Mouse (Mus musculus): Measurements from ENCODE around the gene Dbn1. TPM values are rescaled to one million over a fixed set of nuclear protein-coding genes. Genes with fewer than 3 reads are reported as not detected.

The Dbn1 gene
- polyA plus RNA-seq (2016; fragmentation: Nextera tagmentation; extraction: Ambion mirVana), result 591 and 654 TPM in 2 replicates

DNA sequence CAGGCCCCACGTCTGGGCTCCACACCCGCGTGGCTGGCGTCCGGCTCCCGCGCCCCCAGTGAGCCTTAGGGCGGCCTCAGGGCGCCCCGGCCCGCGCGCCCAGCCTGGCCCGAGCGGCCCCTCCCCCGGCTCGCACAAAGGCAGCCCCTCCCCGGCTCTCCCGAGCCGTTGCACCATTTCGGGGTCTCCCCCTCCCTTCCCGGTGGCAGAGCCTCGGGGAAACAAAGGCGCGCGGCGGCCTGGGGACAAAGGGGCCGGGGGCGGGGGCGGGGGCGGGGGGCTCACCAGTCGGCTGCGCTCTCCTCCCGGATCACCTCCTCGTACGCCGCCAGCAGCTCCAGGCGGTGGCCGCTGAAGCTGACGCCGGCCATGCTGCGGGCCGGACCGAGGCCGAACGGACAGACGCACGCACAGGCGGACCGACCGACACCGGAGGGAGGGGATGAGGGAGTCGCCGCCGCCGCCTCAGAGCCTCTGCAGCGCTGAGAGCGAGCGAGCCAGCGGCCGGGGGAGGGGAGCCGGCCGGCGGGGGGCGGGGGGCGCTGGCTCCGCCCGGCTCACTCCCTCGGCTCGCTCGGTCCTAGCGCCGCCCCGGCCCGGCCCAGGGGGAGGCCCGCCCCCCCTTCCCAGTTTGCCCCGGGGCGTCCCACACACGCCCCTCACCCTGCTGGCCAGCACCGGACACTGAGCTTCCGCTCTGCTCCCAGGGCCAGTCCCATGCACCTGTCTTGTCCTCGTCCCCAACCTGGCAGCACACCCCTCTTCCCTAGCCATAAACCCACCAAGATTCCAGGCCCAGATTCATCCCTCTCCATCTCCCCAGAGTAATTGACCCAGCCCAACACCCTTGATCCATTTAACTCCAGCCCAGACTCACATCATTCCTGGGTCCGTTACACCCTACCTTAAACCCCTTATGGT lies at the start of gene Dbn1:
TSS of gene Dbn1 (minus strand) at position 534 of the 921 bp plus-strand sequence.
- peaks cover 8% of the 10 kb centered on the region for H3K36me3 ChIP-seq (replicated peaks)
- H3K4me1 ChIP-seq, result peaks cover 48% of the 10 kb centered on the region
- WGBS, result 1% methylated on average over 50 of the region's 83 CpGs
- peak within 1 kb of the TSS; percentile 99 for H3K27ac ChIP-seq
- ATAC-seq (ENCODE audit: low FRiP score), result peak; percentile 78
- H3K9me3 ChIP-seq, result no peaks in the 10 kb centered on the region
- H3K4me2 ChIP-seq, result peak within 1 kb of the TSS; percentile 75
- no peaks in the 10 kb centered on the region for H3K27me3 ChIP-seq
- peak within 1 kb of the TSS; percentile 100 for H3K9ac ChIP-seq
- H3K4me3 ChIP-seq (replicated peaks), result peak within 1 kb of the TSS; percentile 98

DNA sequence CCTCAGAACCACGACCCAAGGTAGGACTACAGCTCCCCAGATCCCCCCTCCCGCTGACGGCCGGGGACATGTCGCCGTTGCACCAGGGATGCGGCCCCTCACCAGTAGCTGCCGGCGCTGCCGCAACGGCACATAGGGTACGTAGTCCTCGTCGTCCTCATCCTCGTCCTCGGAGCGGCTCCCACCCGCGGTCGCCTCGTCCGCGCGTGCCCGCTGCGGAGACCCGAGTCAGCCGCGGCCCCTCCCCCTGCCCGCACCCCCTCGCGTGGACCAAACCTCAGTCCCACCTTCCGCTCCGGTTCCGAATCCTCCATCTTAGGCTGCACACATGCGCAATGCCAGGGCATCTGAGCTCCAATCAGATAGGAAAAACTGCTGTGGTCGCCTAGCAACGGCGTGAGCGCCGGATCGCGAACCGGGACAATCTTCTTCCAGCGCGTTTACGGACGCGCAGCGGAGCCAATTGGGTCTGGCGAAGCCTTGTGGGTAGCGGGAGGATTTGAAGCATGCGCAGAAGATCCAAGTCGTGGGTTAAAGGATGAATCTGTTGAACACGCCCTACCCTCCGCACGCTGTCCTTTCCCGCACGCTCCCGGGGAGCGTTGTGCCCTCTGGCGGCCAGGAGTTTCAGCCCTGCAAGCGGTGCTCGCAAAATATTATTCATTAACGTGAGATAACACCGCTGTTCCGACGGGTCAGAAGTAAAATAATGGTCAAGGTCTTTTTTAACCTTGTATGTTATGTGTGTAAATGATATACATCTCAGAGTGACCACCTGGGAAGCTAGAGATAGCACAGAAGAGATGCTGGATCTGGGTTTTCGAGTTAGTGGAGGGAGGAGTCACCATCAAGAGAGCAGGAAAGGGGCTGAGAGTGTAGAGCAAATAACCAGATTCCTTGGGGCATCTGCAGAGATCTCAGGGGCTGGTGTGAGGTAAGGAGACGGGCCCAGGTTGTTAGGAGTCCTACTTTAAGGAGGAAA lies 48.6 kb upstream of the Dbn1 start, which contains the start of gene Ddx41:
TSS of gene Ddx41 (minus strand) at position 465 of the 982 bp plus-strand sequence.
- H3K4me2 ChIP-seq, result peak within 1 kb of the TSS; percentile 92
- H3K4me3 ChIP-seq (replicated peaks), result peak within 1 kb of the TSS; percentile 80
- H3K27me3 ChIP-seq, result no peaks in the 10 kb centered on the region
- no peaks in the 10 kb centered on the region for H3K9me3 ChIP-seq
- WGBS, result under 1% methylated on average over 70 of the region's 70 CpGs
- peak within 1 kb of the TSS; percentile 80 for H3K9ac ChIP-seq
- ATAC-seq (ENCODE audit: low FRiP score), result peak; percentile 96
- peak within 1 kb of the TSS; percentile 69 for H3K27ac ChIP-seq
- peaks cover 73% of the 10 kb centered on the region for H3K36me3 ChIP-seq (replicated peaks)
- H3K4me1 ChIP-seq, result peaks cover 19% of the 10 kb centered on the region

DNA sequence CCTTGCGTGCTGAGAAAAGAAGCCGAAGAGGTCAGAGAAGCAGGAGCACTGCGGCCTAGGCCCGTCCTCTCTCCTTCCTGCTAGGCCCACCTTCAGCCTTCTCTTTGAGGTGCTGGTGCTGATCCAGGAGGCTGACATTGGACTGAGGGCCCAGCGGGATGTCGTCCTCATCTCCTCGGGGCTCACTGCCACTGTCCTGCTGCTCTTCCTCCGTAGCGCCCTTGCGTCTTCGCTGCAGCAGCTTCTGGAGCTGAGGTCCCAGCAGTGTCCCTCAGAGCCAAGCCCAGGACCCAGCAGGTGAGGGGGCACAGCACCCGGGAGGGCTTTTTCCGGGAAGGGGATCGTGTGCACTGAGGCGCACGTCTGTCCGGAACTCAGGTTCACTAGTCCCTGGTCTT lies 47.9 kb upstream of the Dbn1 start:
- Histone ChIP-seq H3K9me3 (no peaks in the 10 kb centered on the region), H3K4me1 (peaks cover 19% of the 10 kb centered on the region), H3K4me2 (peak overlapping the region; percentile 92), H3K4me3 (replicated peaks) (peak overlapping the region; percentile 80), H3K36me3 (replicated peaks) (peaks cover 72% of the 10 kb centered on the region), H3K9ac (peak overlapping the region; percentile 80), H3K27ac (peak overlapping the region; percentile 69; the same call in 1 of the 2 replicates), H3K27me3 (no peaks in the 10 kb centered on the region)
- no peak; the same call in 1 of the 2 replicates for ATAC-seq (ENCODE audit: low FRiP score)
- WGBS, result 18% methylated on average over 17 of the region's 17 CpGs

DNA sequence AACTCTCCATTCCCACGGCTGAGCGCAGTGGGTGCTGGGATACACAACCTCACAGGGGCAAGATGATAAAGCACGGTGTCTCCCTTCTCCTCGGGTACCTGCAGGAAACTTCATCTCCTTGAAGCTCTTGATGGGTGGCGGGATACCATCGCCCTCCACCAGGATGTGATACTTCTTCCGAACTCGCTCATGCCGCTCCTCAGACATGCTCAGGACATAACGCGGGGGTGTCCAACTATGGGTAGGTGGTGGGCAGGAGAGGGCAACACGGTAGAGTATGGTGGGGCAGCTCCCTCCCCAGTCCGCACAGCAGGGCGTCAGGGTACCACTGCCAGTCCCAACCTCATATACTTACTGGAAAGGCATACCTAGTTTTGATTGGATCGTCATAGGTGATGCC lies 47.3 kb upstream of the Dbn1 start:
- no peak overlapping the region for H3K27ac ChIP-seq
- peak overlapping the region; percentile 80 for H3K4me3 ChIP-seq (replicated peaks)
- no peak for ATAC-seq (ENCODE audit: low FRiP score)
- H3K27me3 ChIP-seq, result no peaks in the 10 kb centered on the region
- peaks cover 19% of the 10 kb centered on the region for H3K4me1 ChIP-seq
- H3K9me3 ChIP-seq, result no peaks in the 10 kb centered on the region
- WGBS, result 92% methylated on average over 15 of the region's 15 CpGs
- peak overlapping the region; percentile 92 for H3K4me2 ChIP-seq
- peaks cover 72% of the 10 kb centered on the region for H3K36me3 ChIP-seq (replicated peaks)
- H3K9ac ChIP-seq, result no peak overlapping the region

DNA sequence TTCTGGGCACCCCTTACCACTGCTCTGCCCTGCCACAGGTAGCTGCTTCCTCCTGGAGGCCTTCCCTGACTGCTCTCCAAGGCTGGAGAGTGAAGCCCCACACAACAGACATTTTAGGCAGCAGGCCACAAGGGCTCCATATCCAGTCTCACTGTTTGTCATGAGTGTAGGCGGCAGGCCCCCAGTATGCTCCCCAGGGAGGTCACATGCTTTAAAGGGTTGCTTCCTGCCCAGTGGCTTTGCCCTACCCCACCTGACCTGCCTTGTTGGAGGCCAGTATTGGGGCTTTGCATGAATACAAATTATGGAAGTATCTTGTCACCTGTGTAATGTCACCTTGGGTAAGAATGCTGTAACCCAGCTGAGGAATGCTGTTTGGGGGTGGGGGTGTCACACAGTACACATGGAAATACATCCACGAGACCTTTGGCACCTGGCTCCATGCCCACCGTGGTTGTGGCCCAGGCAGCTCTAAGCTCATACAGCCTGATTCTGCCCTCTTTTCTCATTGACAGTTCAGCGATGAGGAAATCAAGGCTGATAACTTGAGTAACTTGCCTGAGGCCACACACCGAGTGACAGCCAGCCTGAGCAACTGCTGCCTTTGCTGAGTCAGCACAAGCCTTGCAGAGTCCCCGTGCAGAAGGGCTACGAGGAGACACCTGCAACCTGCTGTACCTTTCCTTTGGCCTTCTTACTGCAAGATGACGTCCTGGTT lies 41.4 kb upstream of the Dbn1 start, which contains the start of gene Dok3:
TSS of gene Dok3 (minus strand) at position 99 of the 718 bp plus-strand sequence.
- no peaks in the 10 kb centered on the region for H3K27me3 ChIP-seq
- H3K9ac ChIP-seq, result no peak within 1 kb of the TSS
- no peaks in the 10 kb centered on the region for H3K9me3 ChIP-seq
- H3K4me1 ChIP-seq, result no peaks in the 10 kb centered on the region
- H3K36me3 ChIP-seq (replicated peaks), result peaks cover 53% of the 10 kb centered on the region
- no peak for ATAC-seq (ENCODE audit: low FRiP score)
- H3K4me2 ChIP-seq, result no peak within 1 kb of the TSS
- WGBS, result 85% methylated on average over 8 of the region's 8 CpGs
- H3K4me3 ChIP-seq (replicated peaks), result no peak within 1 kb of the TSS
- H3K27ac ChIP-seq, result no peak within 1 kb of the TSS

DNA sequence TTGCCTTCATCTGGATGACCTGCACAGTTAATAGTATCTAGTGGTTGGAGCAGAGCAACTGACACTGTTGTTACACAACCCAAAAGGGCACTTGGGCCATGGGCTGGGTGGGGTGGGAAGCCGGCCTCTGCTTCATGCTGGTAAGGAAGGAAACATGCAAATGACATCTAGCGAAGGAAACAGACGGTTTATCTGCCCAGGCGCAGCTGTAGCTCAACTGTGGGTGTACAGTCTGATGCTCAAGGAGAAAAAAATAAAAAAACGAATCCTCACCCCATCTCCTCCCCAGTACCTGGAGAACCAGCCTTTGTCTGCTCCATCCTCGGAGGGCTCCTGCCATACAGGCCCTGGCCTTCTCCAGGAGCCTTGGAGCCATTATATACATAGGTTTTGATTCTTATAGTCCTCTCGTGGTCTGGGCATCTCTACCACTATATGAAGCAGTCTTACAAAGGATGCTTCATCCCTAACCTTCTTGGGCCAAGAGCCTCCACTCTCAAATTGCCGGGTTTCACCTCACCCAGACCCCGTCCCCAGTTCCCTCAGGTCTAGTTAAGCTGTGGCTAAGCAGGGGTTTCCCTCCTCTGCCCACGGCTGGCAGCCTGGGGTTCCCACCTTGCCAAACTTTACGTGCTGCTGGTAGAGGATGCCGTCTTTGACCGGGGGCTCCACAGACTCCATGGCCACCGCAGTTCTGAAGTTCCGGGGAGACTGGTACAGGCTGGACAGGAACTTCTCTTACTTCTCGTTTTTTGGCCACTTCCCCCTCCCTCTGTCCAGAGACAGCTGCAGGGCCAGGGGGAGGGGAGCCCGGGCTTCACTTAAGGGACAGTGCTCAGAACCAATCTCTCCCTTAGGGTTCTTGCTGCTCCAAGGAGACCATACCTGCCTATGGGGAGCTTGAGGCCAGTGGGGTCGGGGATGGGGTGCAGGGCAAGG lies 40.2 kb upstream of the Dbn1 start:
- ATAC-seq (ENCODE audit: low FRiP score), result no peak

DNA sequence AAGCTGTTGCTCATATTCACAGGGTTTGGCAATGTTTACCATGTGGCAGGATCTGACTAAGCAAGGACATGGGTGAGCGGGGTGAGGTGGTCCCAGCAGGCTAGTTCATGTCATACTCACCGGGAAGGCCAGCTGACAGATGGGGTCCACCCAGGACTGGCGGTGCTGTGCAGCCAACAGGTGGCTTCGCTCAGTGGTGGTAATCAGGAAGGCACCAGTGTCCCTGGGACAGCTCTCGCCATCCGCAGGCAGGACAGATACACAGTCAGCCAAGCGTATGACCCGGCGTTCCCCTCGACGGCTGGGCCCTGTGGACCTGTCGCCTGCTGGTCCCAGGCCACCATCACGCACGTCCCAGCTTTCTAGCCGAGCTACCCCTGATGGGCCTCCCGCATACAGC lies 39.3 kb upstream of the Dbn1 start:
- H3K36me3 ChIP-seq (replicated peaks), result peaks cover 33% of the 10 kb centered on the region

More for the DNA sequence above, 40.2 kb upstream of the Dbn1 start:
- Histone ChIP-seq H3K4me1 (no peaks in the 10 kb centered on the region), H3K9ac (no peak overlapping the region), H3K27me3 (no peaks in the 10 kb centered on the region), H3K9me3 (no peaks in the 10 kb centered on the region), H3K36me3 (replicated peaks) (peaks cover 41% of the 10 kb centered on the region), H3K4me2 (no peak overlapping the region), H3K4me3 (replicated peaks) (no peak overlapping the region), H3K27ac (no peak overlapping the region)
- 86% methylated on average over 18 of the region's 18 CpGs for WGBS

DNA sequence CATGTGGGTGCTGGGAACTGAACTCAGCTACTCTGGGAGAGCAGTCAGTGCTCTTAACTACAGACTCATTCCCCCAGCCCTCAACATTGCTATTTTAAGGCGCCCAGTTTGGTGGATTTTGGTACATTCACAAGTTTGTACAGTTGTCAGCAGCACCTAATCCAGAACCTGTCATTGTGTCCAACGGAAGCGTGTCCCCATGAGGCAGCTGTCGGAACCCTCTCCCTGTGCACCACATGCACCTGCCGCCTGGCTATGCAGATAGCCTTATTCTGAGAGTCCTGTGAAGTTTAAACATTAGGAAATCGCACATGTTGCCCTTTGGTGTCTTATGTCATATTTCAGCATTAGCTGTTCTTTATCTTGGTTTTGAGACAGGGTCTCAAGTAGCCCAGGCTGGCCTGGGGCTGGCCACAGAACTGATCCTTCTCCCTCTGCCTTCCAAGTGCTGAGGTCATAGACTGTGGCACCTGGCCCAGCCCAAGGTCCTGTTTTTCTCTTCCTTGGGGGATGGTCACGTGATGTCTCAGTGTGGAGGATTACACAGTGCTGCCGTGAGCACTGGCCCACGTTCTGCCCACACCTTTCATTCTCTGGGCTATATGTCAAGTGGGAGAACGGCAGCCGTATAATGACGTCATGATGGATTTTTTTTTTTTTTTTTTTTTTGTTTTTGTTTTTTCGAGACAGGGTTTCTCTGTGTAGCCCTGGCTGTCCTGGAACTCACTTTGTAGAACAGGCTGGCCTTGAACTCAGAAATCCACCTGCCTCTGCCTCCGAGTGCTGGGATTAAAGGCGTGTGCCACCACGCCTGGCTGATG lies 38.0 kb upstream of the Dbn1 start:
- ATAC-seq (ENCODE audit: low FRiP score), result no peak
- 82% methylated on average over 16 of the region's 16 CpGs for WGBS
- Histone ChIP-seq H3K4me2 (no peak overlapping the region), H3K36me3 (replicated peaks) (peaks cover 20% of the 10 kb centered on the region), H3K4me1 (no peaks in the 10 kb centered on the region), H3K9ac (no peak overlapping the region), H3K4me3 (replicated peaks) (no peak overlapping the region), H3K27me3 (no peaks in the 10 kb centered on the region), H3K27ac (no peak overlapping the region), H3K9me3 (no peaks in the 10 kb centered on the region)

More for the DNA sequence above, 39.3 kb upstream of the Dbn1 start:
- H3K27me3 ChIP-seq, result no peaks in the 10 kb centered on the region
- H3K4me3 ChIP-seq (replicated peaks), result no peak overlapping the region
- 92% methylated on average over 16 of the region's 16 CpGs for WGBS
- no peak for ATAC-seq (ENCODE audit: low FRiP score)
- no peaks in the 10 kb centered on the region for H3K9me3 ChIP-seq
- H3K27ac ChIP-seq, result no peak overlapping the region
- H3K9ac ChIP-seq, result no peak overlapping the region
- H3K4me1 ChIP-seq, result no peaks in the 10 kb centered on the region
- no peak overlapping the region for H3K4me2 ChIP-seq

DNA sequence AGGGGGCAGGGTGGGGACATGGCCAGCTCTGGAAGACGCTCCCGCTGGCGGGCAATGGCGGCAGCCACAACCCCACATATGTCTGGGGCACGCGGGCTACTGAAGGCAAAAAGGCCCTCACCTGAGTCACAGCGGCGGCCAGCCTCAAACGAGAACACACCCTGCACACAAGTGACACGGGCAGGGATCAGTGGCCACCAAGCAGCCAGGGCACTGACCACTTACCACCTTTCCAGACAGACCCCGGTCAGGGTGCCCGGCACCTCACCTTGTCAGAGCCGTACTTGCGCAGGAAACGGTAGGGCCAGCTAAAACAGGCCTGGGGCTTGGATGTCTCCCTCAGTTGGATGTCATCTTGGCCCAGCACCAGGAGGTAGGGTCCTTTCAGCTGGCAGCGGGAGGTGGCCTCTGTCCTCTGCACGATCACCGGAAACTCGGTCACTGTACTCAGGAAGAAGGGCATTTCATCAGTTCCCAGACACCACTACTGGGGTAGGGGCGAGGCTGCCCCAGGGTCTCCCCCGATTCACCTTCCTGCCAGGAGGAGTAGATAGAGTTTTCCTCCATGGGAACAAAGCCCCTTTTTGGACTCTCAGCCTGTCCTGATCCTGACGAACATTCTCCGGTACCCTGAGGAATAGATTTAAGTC lies 36.2 kb upstream of the Dbn1 start:
- Histone ChIP-seq H3K4me3 (replicated peaks) (no peak overlapping the region), H3K4me2 (no peak overlapping the region), H3K9ac (no peak overlapping the region), H3K27ac (0 out of 2 replicates have a peak overlapping the region, but pooled peaks have one; percentile 5), H3K36me3 (replicated peaks) (peaks cover 2% of the 10 kb centered on the region), H3K4me1 (no peaks in the 10 kb centered on the region), H3K27me3 (peaks cover 4% of the 10 kb centered on the region; the same call in 1 of the 2 replicates), H3K9me3 (no peaks in the 10 kb centered on the region)
- WGBS, result 91% methylated on average over 23 of the region's 23 CpGs
- no peak for ATAC-seq (ENCODE audit: low FRiP score)

DNA sequence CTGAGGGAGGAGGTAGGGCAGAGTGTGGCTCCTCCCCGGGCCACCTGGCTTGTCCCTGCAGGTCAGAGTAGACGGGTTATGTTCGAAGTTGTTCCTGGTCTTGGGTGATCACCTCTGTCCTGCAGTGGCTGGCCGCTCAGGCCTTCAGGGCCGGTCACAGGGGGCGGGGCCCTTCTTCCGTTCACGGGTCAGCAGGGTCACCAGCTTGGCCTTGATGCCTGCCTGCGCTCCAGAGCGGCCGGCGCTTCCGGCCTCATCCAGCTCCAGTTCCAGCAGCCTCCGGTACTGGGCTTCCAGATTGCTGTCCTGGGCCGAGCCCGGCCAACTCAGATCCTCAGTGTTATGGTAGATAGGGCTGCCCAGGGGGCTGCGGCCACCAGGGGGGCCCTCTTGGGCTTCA lies 35.4 kb upstream of the Dbn1 start:
- no peak overlapping the region for H3K9ac ChIP-seq
- no peaks in the 10 kb centered on the region for H3K4me1 ChIP-seq
- no peaks in the 10 kb centered on the region; the same call in 1 of the 2 replicates for H3K36me3 ChIP-seq (replicated peaks)
- WGBS, result 65% methylated on average over 17 of the region's 17 CpGs
- no peak for ATAC-seq (ENCODE audit: low FRiP score)
- peaks cover 4% of the 10 kb centered on the region; the same call in 1 of the 2 replicates for H3K27me3 ChIP-seq
- H3K9me3 ChIP-seq, result no peaks in the 10 kb centered on the region
- no peak overlapping the region for H3K4me3 ChIP-seq (replicated peaks)
- H3K4me2 ChIP-seq, result no peak overlapping the region
- H3K27ac ChIP-seq, result no peak overlapping the region

Data from forebrain, embryonic 12.5 days (tissue).